Mouse (Mus musculus): ENCODE data around the gene Npb. TPM values are rescaled to one million over a fixed set of nuclear protein-coding genes. Genes with fewer than 3 reads are reported as not detected.
A peak's percentile ranks its signal among the peaks of the same experiment; 100 is the strongest.
"Not testable (repeated sequence)": the region's sequence is repeated elsewhere in the genome, so short reads cannot be mapped to it uniquely, and the experiment has no call there.

Gene Npb
- total RNA-seq (2014; rRNA removed) (0.78 TPM in 1 of 2 replicates, not detected in the other), polyA plus RNA-seq (2015; fragmentation: Nextera tagmentation; extraction: Ambion mirVana) (1.8 and 3.0 TPM in 2 replicates)

DNA sequence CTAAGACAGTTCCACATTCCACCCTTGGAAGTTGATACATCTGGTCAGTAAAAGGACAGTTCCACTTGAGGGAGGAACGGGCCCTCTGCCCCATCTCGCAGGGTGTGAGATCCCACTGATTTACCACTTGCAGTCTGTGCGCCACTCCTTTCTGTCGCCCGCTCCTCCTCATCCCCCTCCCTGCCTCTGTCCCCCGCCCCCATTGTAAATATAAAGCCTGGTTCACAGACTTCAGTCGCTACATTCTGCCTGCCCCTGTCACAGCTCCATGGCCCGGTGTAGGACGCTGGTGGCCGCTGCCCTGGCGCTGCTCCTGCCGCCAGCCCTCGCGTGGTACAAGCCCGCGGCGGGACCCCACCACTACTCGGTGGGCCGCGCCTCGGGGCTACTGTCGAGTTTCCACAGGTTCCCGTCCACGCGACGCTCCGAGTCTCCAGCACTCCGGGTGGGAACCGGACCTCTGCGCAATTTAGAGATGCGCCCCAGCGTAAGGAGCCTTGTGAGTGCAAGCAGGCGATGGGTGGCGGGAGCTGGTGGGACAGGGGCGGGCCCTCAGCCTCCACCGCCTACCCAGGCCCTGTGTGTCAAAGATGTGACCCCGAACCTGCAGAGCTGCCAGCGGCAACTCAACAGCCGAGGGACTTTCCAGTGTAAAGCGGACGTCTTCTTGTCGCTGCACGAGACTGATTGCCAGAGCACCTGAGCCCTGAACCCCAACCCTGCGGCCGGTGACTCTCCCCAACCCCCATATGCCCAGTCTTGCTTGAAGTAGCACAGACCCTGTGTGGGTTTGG is at the start of gene Npb:
Gene Npb (plus strand): TSS at position 237 of the 794 bp plus-strand sequence.
- 8% methylated on average over 45 of the region's 45 CpGs for WGBS
- H3K4me2 ChIP-seq (ENCODE audit: low read depth, low read length) = peak within 1 kb of the TSS; percentile 47
- peaks cover 35% of the 10 kb centered on the region for H3K36me3 ChIP-seq (ENCODE audit: insufficient read depth, low read length)
- H3K27ac ChIP-seq = no peak within 1 kb of the TSS
- no peaks in the 10 kb centered on the region for H3K27me3 ChIP-seq (ENCODE audit: insufficient read depth, low read length)
- no peak for TF ChIP-seq CTCF (IDR thresholded peaks at IDR 0.05; ENCODE audit: low read depth)
- no peaks in the 10 kb centered on the region for H3K9me3 ChIP-seq (ENCODE audit: low read length)
- H3K4me1 ChIP-seq (ENCODE audit: insufficient read depth, low read length) = 0 out of 2 replicates have a peak, but pooled peaks cover 6% of the 10 kb centered on the region
- peak within 1 kb of the TSS; percentile 18; the same call in 1 of the 2 replicates for H3K9ac ChIP-seq (replicated peaks; ENCODE audit: low read length)
- DNase-seq (ENCODE audit: low spot score) (no peak), ATAC-seq (no peak)
- H3K4me3 ChIP-seq (ENCODE audit: low read length) = peak within 1 kb of the TSS; percentile 16

DNA sequence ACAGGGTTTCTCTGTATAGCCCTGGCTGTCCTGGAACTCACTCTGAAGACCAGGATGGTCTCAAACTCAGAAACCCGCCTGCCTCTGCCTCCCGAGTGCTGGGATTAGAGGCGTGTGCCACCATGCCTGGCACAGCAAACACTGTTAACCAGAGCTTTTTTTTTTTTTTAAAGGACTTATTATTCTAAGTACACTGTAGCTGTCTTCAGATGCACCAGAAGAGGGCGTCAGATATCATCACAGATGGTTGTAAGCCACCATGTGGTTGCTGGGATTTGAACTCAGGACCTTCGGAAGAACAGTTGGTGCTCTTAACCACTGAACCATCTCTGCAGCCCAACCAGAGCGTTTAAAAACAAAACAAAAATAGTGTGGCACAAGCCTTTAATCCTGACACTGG is 49.4 kb upstream of the Npb start:
- H3K4me3 ChIP-seq (ENCODE audit: low read length); H3K4me1 ChIP-seq (ENCODE audit: insufficient read depth, low read length); H3K27me3 ChIP-seq (ENCODE audit: insufficient read depth, low read length); H3K9ac ChIP-seq (replicated peaks; ENCODE audit: low read length); H3K9me3 ChIP-seq (ENCODE audit: low read length); H3K4me2 ChIP-seq (ENCODE audit: low read depth, low read length); ATAC-seq; DNase-seq (ENCODE audit: low spot score); H3K27ac ChIP-seq: not testable (repeated sequence)
- H3K36me3 ChIP-seq (ENCODE audit: insufficient read depth, low read length) = peaks cover 45% of the 10 kb centered on the region
- WGBS = 90% methylated on average over 6 of the region's 6 CpGs

DNA sequence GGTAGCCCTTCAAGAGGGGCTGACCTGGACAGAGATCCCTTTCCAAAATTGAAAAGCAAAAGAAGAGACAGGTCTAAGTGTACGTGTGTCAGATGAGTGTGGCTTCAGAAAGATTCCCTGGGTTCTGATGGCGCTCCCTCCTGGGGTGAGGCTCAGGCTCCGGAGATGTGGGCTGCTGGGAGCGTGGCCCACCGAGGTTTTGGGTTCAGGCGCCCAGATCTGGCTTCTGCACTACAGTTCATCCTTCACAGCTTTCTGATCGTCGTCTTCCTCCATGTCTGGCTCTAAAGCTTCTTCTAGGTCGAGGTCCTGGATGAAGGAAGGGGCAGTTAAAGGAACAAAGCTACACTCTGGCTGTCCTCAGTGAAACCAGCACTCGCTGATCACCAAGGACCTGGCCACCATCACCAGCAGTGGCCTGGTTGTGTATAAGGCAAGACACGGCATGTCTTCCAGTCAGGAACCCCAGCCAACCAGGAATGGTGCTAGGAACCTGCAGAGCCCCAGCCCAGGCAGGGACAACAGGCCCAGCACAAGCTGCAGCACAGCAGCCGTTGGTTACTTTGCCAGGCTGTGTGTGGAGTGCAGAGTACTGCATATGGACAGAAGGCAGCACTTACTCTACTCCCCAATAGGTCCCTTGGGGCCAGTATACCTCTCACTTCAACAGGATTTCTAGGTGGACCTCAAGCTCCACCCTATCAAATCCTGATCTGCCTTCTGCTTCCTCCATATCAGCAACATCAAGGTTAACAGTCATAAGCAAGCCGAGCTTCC is 47.1 kb upstream of the Npb start:
- DNase-seq (ENCODE audit: low spot score) (no peak), ATAC-seq (no peak)
- Histone ChIP-seq H3K4me2 (ENCODE audit: low read depth, low read length) (no peak overlapping the region), H3K4me3 (ENCODE audit: low read length) (no peak overlapping the region), H3K4me1 (ENCODE audit: insufficient read depth, low read length) (no peaks in the 10 kb centered on the region), H3K27ac (no peak overlapping the region), H3K9ac (replicated peaks; ENCODE audit: low read length) (no peak overlapping the region), H3K9me3 (ENCODE audit: low read length) (no peaks in the 10 kb centered on the region), H3K36me3 (ENCODE audit: insufficient read depth, low read length) (peaks cover 66% of the 10 kb centered on the region), H3K27me3 (ENCODE audit: insufficient read depth, low read length) (no peaks in the 10 kb centered on the region)
- 95% methylated on average over 13 of the region's 13 CpGs for WGBS
- TF ChIP-seq CTCF (IDR thresholded peaks at IDR 0.05; ENCODE audit: low read depth) = no peak

DNA sequence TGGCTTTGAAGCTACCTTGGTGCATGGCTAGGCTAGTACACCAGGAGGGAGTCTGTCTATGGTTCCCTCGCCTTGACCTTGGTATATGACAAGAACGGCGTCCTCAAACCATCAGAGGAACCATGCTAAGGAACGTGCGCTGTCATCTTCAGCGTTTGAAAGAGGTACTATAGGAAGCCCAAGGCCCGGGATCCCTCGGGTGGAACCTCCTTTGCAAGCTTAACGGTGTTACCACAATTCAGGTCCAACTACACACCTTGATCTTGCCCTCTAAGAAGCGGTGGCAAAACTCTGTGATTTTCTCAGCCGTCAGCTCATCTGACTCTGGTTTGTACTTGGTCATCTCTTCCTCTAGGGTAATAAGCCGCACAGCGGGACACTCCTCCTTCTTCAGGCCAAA is 45.3 kb upstream of the Npb start:
- TF ChIP-seq CTCF (IDR thresholded peaks at IDR 0.05; ENCODE audit: low read depth) = no peak
- Histone ChIP-seq H3K27me3 (ENCODE audit: insufficient read depth, low read length) (no peaks in the 10 kb centered on the region), H3K4me2 (ENCODE audit: low read depth, low read length) (no peak overlapping the region), H3K27ac (no peak overlapping the region), H3K9ac (replicated peaks; ENCODE audit: low read length) (no peak overlapping the region), H3K4me1 (ENCODE audit: insufficient read depth, low read length) (no peaks in the 10 kb centered on the region), H3K9me3 (ENCODE audit: low read length) (no peaks in the 10 kb centered on the region), H3K36me3 (ENCODE audit: insufficient read depth, low read length) (peaks cover 84% of the 10 kb centered on the region), H3K4me3 (ENCODE audit: low read length) (no peak overlapping the region)
- 97% methylated on average over 13 of the region's 13 CpGs for WGBS
- no peak for ATAC-seq
- DNase-seq (ENCODE audit: low spot score) = no peak

DNA sequence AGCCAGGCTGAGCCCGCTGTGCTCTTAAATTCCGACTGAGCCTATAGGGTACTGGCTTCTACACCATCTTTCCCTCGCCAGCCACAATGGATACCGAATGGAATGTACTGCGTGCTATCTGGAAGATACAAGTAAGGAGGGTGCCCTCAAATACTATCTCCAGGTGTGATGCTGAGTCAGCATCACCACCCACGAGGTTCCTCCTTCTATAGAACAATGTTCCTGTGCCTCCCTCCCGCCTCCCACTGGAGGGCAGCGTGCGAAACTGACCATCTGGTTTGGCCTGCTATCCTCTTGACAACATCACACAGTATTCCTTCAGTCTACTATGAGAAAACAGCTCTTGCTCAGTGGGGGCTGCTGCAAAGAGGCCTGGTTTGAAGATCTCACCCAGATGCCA is 43.2 kb upstream of the Npb start:
- H3K4me1 ChIP-seq (ENCODE audit: insufficient read depth, low read length) = no peaks in the 10 kb centered on the region
- H3K36me3 ChIP-seq (ENCODE audit: insufficient read depth, low read length) = peaks cover 88% of the 10 kb centered on the region
- WGBS = 87% methylated on average over 9 of the region's 9 CpGs
- DNase-seq (ENCODE audit: low spot score) (no peak), ATAC-seq (no peak)
- H3K4me3 ChIP-seq (ENCODE audit: low read length) = no peak overlapping the region
- no peak for TF ChIP-seq CTCF (IDR thresholded peaks at IDR 0.05; ENCODE audit: low read depth)
- H3K27me3 ChIP-seq (ENCODE audit: insufficient read depth, low read length) = no peaks in the 10 kb centered on the region
- H3K27ac ChIP-seq = no peak overlapping the region
- H3K9ac ChIP-seq (replicated peaks; ENCODE audit: low read length) = no peak overlapping the region
- no peak overlapping the region for H3K4me2 ChIP-seq (ENCODE audit: low read depth, low read length)
- no peaks in the 10 kb centered on the region for H3K9me3 ChIP-seq (ENCODE audit: low read length)

DNA sequence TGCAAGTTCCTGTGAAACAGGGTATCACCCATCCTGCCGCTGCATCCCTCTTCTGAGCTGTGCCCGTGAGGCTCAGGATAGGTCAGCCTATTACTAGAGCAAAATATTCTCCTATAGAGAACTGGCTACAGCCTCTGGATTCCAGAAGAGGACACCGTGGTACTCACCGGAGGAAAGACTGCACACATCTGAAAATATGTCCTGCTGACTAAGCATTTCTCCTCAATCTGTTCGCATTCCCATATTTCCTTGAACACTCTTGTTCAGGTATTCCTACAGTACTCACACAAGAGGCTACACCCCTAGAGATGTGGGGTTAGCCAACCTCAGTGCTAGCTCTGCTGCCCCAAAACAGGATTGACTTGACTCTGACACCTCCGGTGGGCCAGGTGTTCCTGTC is 40.0 kb upstream of the Npb start:
- H3K9ac ChIP-seq (replicated peaks; ENCODE audit: low read length) = no peak overlapping the region
- H3K36me3 ChIP-seq (ENCODE audit: insufficient read depth, low read length) = peaks cover 68% of the 10 kb centered on the region
- WGBS = 95% methylated on average over 6 of the region's 6 CpGs
- ATAC-seq (no peak), DNase-seq (ENCODE audit: low spot score) (no peak)
- H3K27ac ChIP-seq = no peak overlapping the region
- H3K4me1 ChIP-seq (ENCODE audit: insufficient read depth, low read length) = peaks cover 10% of the 10 kb centered on the region; the same call in 1 of the 2 replicates
- no peak overlapping the region for H3K4me3 ChIP-seq (ENCODE audit: low read length)
- H3K27me3 ChIP-seq (ENCODE audit: insufficient read depth, low read length) = no peaks in the 10 kb centered on the region
- no peak overlapping the region for H3K4me2 ChIP-seq (ENCODE audit: low read depth, low read length)
- H3K9me3 ChIP-seq (ENCODE audit: low read length) = no peaks in the 10 kb centered on the region
- TF ChIP-seq CTCF (IDR thresholded peaks at IDR 0.05; ENCODE audit: low read depth) = no peak

Data from hindbrain, postnatal 0 days (tissue).